Mouse (Mus musculus) heart, postnatal 0 days (tissue): ENCODE measurements at regions not wholly inside any gene's neighbourhood (a gene's known extent, or its start where the extent isn't known, plus 50 kb on each side); places are given as distances from the start of the nearest gene placed in this dataset.

ENCODE experiments used
- CTCF ChIP-seq: IDR thresholded peaks from 2 replicates; pipeline ENCODE4 v1.5.1; 2016; ENCODE audit warnings: antibody characterized with exemption, control low read depth, low read depth
- EP300 ChIP-seq: IDR thresholded peaks from 2 replicates; pipeline ENCODE4 v1.6.1; 2016; ENCODE audit warnings: antibody characterized with exemption, low read depth

DNA sequence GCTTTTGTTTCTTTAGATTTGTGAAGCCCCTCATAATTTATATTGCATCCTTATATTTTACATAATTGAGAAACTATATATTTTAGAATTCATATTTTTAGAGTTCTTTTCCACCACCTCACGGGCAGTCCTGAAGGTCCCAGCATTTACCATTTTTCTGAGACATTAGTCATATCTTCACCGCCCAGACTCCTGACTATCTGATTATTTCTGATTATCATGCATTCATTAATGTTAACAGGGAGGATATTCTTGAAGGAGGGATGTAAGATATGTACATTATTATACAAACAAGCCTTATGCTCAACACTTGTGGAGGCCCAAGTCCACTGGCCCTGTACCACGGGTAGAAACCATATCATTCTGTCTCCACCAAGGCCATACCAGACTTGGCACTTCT, 743.4 kb downstream of the Hace1 start:
- no peak for TF ChIP-seq CTCF
- no peak for TF ChIP-seq EP300
